Comparison of ENCODE assay signal across 29 mouse cellular contexts in genomic region chr13:41008946-41009345, GRCm38 (mm10). TPM values are rescaled to one million over a fixed set of nuclear protein-coding genes. Genes with fewer than 3 reads are reported as not detected.
DNase-seq lines count a peak whose midpoint lies in the region; ATAC-seq and TF ChIP-seq lines count a peak whose summit lies in the region.
"Had no signal": no experiment of that assay in that cellular context is flagged by ENCODE, and none has a peak within 500 bp of the region (broad histone marks: within the 10 kb centered on the region; RNA-seq: fewer than 3 reads in every experiment).

No protein-coding gene starts in this region.

- no peak overlapping the region for H3K4me3 ChIP-seq in kidney, postnatal 0 days (replicated peaks; ENCODE audit: low read depth, low read length)
- no peak overlapping the region for H3K4me3 ChIP-seq in kidney, embryonic 14.5 days (ENCODE audit: low read length)
- H3K4me3 ChIP-seq in midbrain, postnatal 0 days (ENCODE audit: low read depth, low read length) = no peak overlapping the region
- H3K4me3 ChIP-seq in midbrain, embryonic 11.5 days (ENCODE audit: low read depth, low read length) = no peak overlapping the region
- no peak overlapping the region for H3K4me3 ChIP-seq in forebrain, embryonic 16.5 days (replicated peaks; ENCODE audit: low read length)
- H3K4me3 ChIP-seq: embryonic facial prominence, embryonic 13.5 days; forebrain, embryonic 10.5 days; hindbrain, embryonic 10.5 days; limb, embryonic 10.5 days; limb, embryonic 15.5 days; midbrain, embryonic 12.5 days; neural tube, embryonic 13.5 days had no signal

- H3K4me1 ChIP-seq in kidney, postnatal 0 days (replicated peaks; ENCODE audit: insufficient read depth, low read length) = no peaks in the 10 kb centered on the region
- H3K4me1 ChIP-seq in kidney, embryonic 14.5 days (ENCODE audit: control insufficient read depth, insufficient read depth, low read length) = no peaks in the 10 kb centered on the region
- H3K4me1 ChIP-seq in midbrain, postnatal 0 days (ENCODE audit: insufficient read depth, low read length) = no peaks in the 10 kb centered on the region
- no peaks in the 10 kb centered on the region for H3K4me1 ChIP-seq in midbrain, embryonic 11.5 days (ENCODE audit: control insufficient read depth, insufficient read depth, low read length)
- no peaks in the 10 kb centered on the region for H3K4me1 ChIP-seq in forebrain, embryonic 16.5 days (replicated peaks; ENCODE audit: control insufficient read depth, insufficient read depth, low read length)
- H3K4me1 ChIP-seq: embryonic facial prominence, embryonic 13.5 days; forebrain, embryonic 10.5 days; hindbrain, embryonic 10.5 days; limb, embryonic 10.5 days; limb, embryonic 15.5 days; midbrain, embryonic 12.5 days; neural tube, embryonic 13.5 days had no signal

- H3K4me2 ChIP-seq in kidney, postnatal 0 days (ENCODE audit: low read length) = no peak overlapping the region
- no peak overlapping the region for H3K4me2 ChIP-seq in kidney, embryonic 14.5 days (replicated peaks; ENCODE audit: low read depth, low read length)
- H3K4me2 ChIP-seq in midbrain, postnatal 0 days (ENCODE audit: low read depth, low read length, poor library complexity, severe bottlenecking) = no peak overlapping the region
- H3K4me2 ChIP-seq in midbrain, embryonic 11.5 days = no peak overlapping the region
- no peak overlapping the region for H3K4me2 ChIP-seq in forebrain, embryonic 16.5 days (ENCODE audit: low read length)
- H3K4me2 ChIP-seq: embryonic facial prominence, embryonic 13.5 days; limb, embryonic 15.5 days; midbrain, embryonic 12.5 days; neural tube, embryonic 13.5 days had no signal

- H3K9ac ChIP-seq in kidney, postnatal 0 days (ENCODE audit: low read depth, low read length) = no peak overlapping the region
- no peak overlapping the region for H3K9ac ChIP-seq in kidney, embryonic 14.5 days (ENCODE audit: low read depth, low read length)
- no peak overlapping the region for H3K9ac ChIP-seq in midbrain, postnatal 0 days (replicated peaks; ENCODE audit: low read length, poor library complexity, severe bottlenecking)
- H3K9ac ChIP-seq in midbrain, embryonic 11.5 days (ENCODE audit: low read length) = no peak overlapping the region
- H3K9ac ChIP-seq in forebrain, embryonic 16.5 days (replicated peaks; ENCODE audit: low read depth, low read length) = no peak overlapping the region
- H3K9ac ChIP-seq: embryonic facial prominence, embryonic 13.5 days; forebrain, postnatal 0 days; limb, embryonic 15.5 days; midbrain, embryonic 12.5 days; neural tube, embryonic 13.5 days had no signal

- no peaks in the 10 kb centered on the region for H3K9me3 ChIP-seq in kidney, postnatal 0 days (replicated peaks; ENCODE audit: low read length)
- no peaks in the 10 kb centered on the region for H3K9me3 ChIP-seq in kidney, embryonic 14.5 days (ENCODE audit: control insufficient read depth, low read length)
- H3K9me3 ChIP-seq in midbrain, postnatal 0 days (ENCODE audit: low read length) = no peaks in the 10 kb centered on the region
- no peaks in the 10 kb centered on the region for H3K9me3 ChIP-seq in midbrain, embryonic 11.5 days (ENCODE audit: control insufficient read depth, low read length)
- H3K9me3 ChIP-seq in forebrain, embryonic 16.5 days (ENCODE audit: control insufficient read depth, low read length) = no peaks in the 10 kb centered on the region
- H3K9me3 ChIP-seq: embryonic facial prominence, embryonic 13.5 days; forebrain, embryonic 10.5 days; hindbrain, embryonic 10.5 days; limb, embryonic 10.5 days; limb, embryonic 15.5 days; midbrain, embryonic 12.5 days; neural tube, embryonic 13.5 days had no signal

- H3K36me3 ChIP-seq in kidney, postnatal 0 days (ENCODE audit: insufficient read depth, low read length) = peaks cover 75% of the 10 kb centered on the region
- peaks cover 87% of the 10 kb centered on the region for H3K36me3 ChIP-seq in kidney, embryonic 14.5 days (ENCODE audit: control insufficient read depth, insufficient read depth, low read length)
- H3K36me3 ChIP-seq in midbrain, postnatal 0 days (ENCODE audit: insufficient read depth, low read length) = peaks cover 62% of the 10 kb centered on the region
- H3K36me3 ChIP-seq in midbrain, embryonic 11.5 days (ENCODE audit: control insufficient read depth, insufficient read depth, low read length) = peaks cover 12% of the 10 kb centered on the region; the same call in 1 of the 2 replicates
- peaks cover 48% of the 10 kb centered on the region for H3K36me3 ChIP-seq in forebrain, embryonic 16.5 days (ENCODE audit: control insufficient read depth, insufficient read depth)

- no peak for DNase-seq in kidney, postnatal 0 days (ENCODE audit: low spot score)
- DNase-seq in midbrain, postnatal 0 days (ENCODE audit: low spot score) = no peak
- no peak for DNase-seq in midbrain, embryonic 11.5 days (ENCODE audit: low spot score, missing footprints)
- peak; percentile 68 for DNase-seq in R1 (ENCODE audit: low read depth, low spot score)
- DNase-seq in heart, adult 18-20 months = no peak
- DNase-seq: adrenal gland, postnatal 14 days; B cell, adult 2 months; cerebellum, adult 11 months; cerebellum, adult 9-10 months; forebrain, postnatal 0 days; heart, postnatal 14 days; layer of hippocampus, postnatal 36 days; lung, adult 2 months; lung, postnatal 14 days; right cerebral cortex, postnatal 4 days; thymus, adult 18-20 months; thymus, postnatal 25 days had no signal

- no peak for ATAC-seq in kidney, postnatal 0 days (replicated peaks; ENCODE audit: low FRiP score, low read depth)
- no peak for ATAC-seq in kidney, embryonic 14.5 days (ENCODE audit: low FRiP score, low TSS enrichment)
- ATAC-seq in midbrain, postnatal 0 days (ENCODE audit: low FRiP score) = no peak
- no peak for ATAC-seq in midbrain, embryonic 11.5 days (ENCODE audit: low FRiP score)
- no peak for ATAC-seq in forebrain, embryonic 16.5 days
- ATAC-seq: forebrain, postnatal 0 days; hindbrain, embryonic 16.5 days; intestine, embryonic 16.5 days had no signal

- whole genome bisulfite sequencing in kidney, postnatal 0 days = 82% methylated on average over 8 of the region's 8 CpGs
- 85% methylated on average over 8 of the region's 8 CpGs for WGBS in kidney, embryonic 14.5 days
- WGBS in midbrain, postnatal 0 days = 86% methylated on average over 8 of the region's 8 CpGs
- WGBS in midbrain, embryonic 11.5 days = 87% methylated on average over 8 of the region's 8 CpGs
- 85% methylated on average over 8 of the region's 8 CpGs for WGBS in forebrain, embryonic 16.5 days

- no peak overlapping the region for H3K27ac ChIP-seq in kidney, postnatal 0 days
- no peak overlapping the region for H3K27ac ChIP-seq in kidney, embryonic 14.5 days (ENCODE audit: low read depth, low read length)
- H3K27ac ChIP-seq in midbrain, postnatal 0 days (ENCODE audit: low read depth, low read length) = no peak overlapping the region
- no peak overlapping the region for H3K27ac ChIP-seq in midbrain, embryonic 11.5 days (ENCODE audit: low read depth, low read length)
- no peak overlapping the region for H3K27ac ChIP-seq in forebrain, embryonic 16.5 days (ENCODE audit: low read length)
- H3K27ac ChIP-seq: embryonic facial prominence, embryonic 13.5 days; forebrain, embryonic 10.5 days; hindbrain, embryonic 10.5 days; limb, embryonic 10.5 days; limb, embryonic 15.5 days; midbrain, embryonic 12.5 days; neural tube, embryonic 13.5 days; stomach, postnatal 0 days had no signal

- peak; percentile 20; the same call in 1 of the 2 replicates for TF ChIP-seq CTCF in kidney, postnatal 0 days (IDR thresholded peaks at IDR 0.05; ENCODE audit: low read depth)
- peak; percentile 32; the same call in 1 of the 2 replicates for TF ChIP-seq CTCF in midbrain, postnatal 0 days (IDR thresholded peaks at IDR 0.05)

- H3K27me3 ChIP-seq in kidney, postnatal 0 days (ENCODE audit: insufficient read depth, low read length) = no peaks in the 10 kb centered on the region
- H3K27me3 ChIP-seq in kidney, embryonic 14.5 days (ENCODE audit: control insufficient read depth, insufficient read depth, low read length) = no peaks in the 10 kb centered on the region
- H3K27me3 ChIP-seq in midbrain, postnatal 0 days (ENCODE audit: insufficient read depth, low read length) = no peaks in the 10 kb centered on the region
- H3K27me3 ChIP-seq in midbrain, embryonic 11.5 days (ENCODE audit: control insufficient read depth, insufficient read depth, low read length) = no peaks in the 10 kb centered on the region
- no peaks in the 10 kb centered on the region for H3K27me3 ChIP-seq in forebrain, embryonic 16.5 days (replicated peaks; ENCODE audit: control insufficient read depth, insufficient read depth, low read length)
- H3K27me3 ChIP-seq: embryonic facial prominence, embryonic 13.5 days; limb, embryonic 15.5 days; midbrain, embryonic 12.5 days; neural tube, embryonic 13.5 days had no signal

RNA-seq across cellular contexts. Expression of gene Tmem14c, which starts 7.1 kb away (rescaled TPM):
- polyA plus RNA-seq in kidney, postnatal 0 days (2015; fragmentation: Nextera tagmentation; extraction: Ambion mirVana) = 257 and 258 TPM in 2 replicates
- polyA plus RNA-seq in kidney, embryonic 14.5 days (2014; fragmentation: Nextera tagmentation; extraction: Ambion mirVana) = 225 and 231 TPM in 2 replicates
- 34.3 and 54.6 TPM in 2 replicates for total RNA-seq in midbrain, postnatal 0 days (2014; rRNA removed)
- 112 and 124 TPM in 2 replicates for polyA plus RNA-seq in midbrain, postnatal 0 days (2015; fragmentation: Nextera tagmentation; extraction: Ambion mirVana)
- polyA plus RNA-seq in midbrain, embryonic 11.5 days (2014; fragmentation: Nextera tagmentation; extraction: Ambion mirVana) = 198 and 200 TPM in 2 replicates
- total RNA-seq in heart, adult 18-20 months (2021) = 100 to 1,000 TPM; 180 to 185 TPM
- polyA plus RNA-seq in forebrain, embryonic 16.5 days (2015; fragmentation: Nextera tagmentation; extraction: Ambion mirVana) = 109 and 113 TPM in 2 replicates

RNA-seq across cellular contexts. Expression of gene Pak1ip1, which starts 8.1 kb away (rescaled TPM):
- polyA plus RNA-seq in kidney, postnatal 0 days (2015; fragmentation: Nextera tagmentation; extraction: Ambion mirVana) = 67.6 and 73.7 TPM in 2 replicates
- polyA plus RNA-seq in kidney, embryonic 14.5 days (2014; fragmentation: Nextera tagmentation; extraction: Ambion mirVana) = 78.0 and 79.5 TPM in 2 replicates
- total RNA-seq in midbrain, postnatal 0 days (2014; rRNA removed) = 32.9 and 38.1 TPM in 2 replicates
- 42.6 and 43.6 TPM in 2 replicates for polyA plus RNA-seq in midbrain, postnatal 0 days (2015; fragmentation: Nextera tagmentation; extraction: Ambion mirVana)
- 99.7 and 104 TPM in 2 replicates for polyA plus RNA-seq in midbrain, embryonic 11.5 days (2014; fragmentation: Nextera tagmentation; extraction: Ambion mirVana)
- 10 to 100 TPM; 25.7 to 26.5 TPM for total RNA-seq in heart, adult 18-20 months (2021)
- 71.7 and 81.0 TPM in 2 replicates for polyA plus RNA-seq in forebrain, embryonic 16.5 days (2015; fragmentation: Nextera tagmentation; extraction: Ambion mirVana)
